Mouse (Mus musculus) ES-CJ7 (cell line): ENCODE measurements around the gene Gm11492.

Experiments used
- DNase-seq: peaks from one replicate; pipeline ENCODE4 v3.0.0; 2011; ENCODE audit warnings: low read depth, low spot score

Gm11492 gene

GRCm38 (mm10) chr11:87566501-87566900 is at the start of gene Gm11492:
Gene Gm11492 (plus strand): TSS chr11:87566653.
- no peak for DNase-seq

- peak; percentile 78 for DNase-seq
Measured at GRCm38 (mm10) chr11:87519260-87519659, 47.2 kb upstream of the Gm11492 start.

- no peak for DNase-seq
Measured at GRCm38 (mm10) chr11:87523466-87523865, 43.0 kb upstream of the Gm11492 start.

GRCm38 (mm10) chr11:87523967-87524366 is 42.5 kb upstream of the Gm11492 start:
- no peak for DNase-seq

- DNase-seq = no peak
Measured at GRCm38 (mm10) chr11:87524780-87525179, 41.7 kb upstream of the Gm11492 start.

GRCm38 (mm10) chr11:87527364-87527763 is 39.1 kb upstream of the Gm11492 start:
- no peak for DNase-seq

GRCm38 (mm10) chr11:87527990-87528389 is 38.5 kb upstream of the Gm11492 start:
- peak; percentile 57 for DNase-seq

GRCm38 (mm10) chr11:87531695-87532094 is 34.8 kb upstream of the Gm11492 start:
- DNase-seq = peak; percentile 57

- DNase-seq = no peak
Measured at GRCm38 (mm10) chr11:87542285-87542684, 24.2 kb upstream of the Gm11492 start.

- no peak for DNase-seq
Measured at GRCm38 (mm10) chr11:87542906-87543305, 23.5 kb upstream of the Gm11492 start.

GRCm38 (mm10) chr11:87553342-87553741 is 13.1 kb upstream of the Gm11492 start:
- DNase-seq = no peak

- DNase-seq = no peak
Measured at GRCm38 (mm10) chr11:87554386-87554785, 12.1 kb upstream of the Gm11492 start.

GRCm38 (mm10) chr11:87555106-87555703 is 11.2 kb upstream of the Gm11492 start:
- DNase-seq = no peak

GRCm38 (mm10) chr11:87561208-87561607 is 5.2 kb upstream of the Gm11492 start:
- DNase-seq = no peak

- no peak for DNase-seq
Measured at GRCm38 (mm10) chr11:87568255-87568953, 2.0 kb downstream of the Gm11492 start, which contains the start of gene Sept4. Gene Sept4 (plus strand): TSS chr11:87568903.

- no peak for DNase-seq
Measured at GRCm38 (mm10) chr11:87570743-87571142, 4.3 kb downstream of the Gm11492 start.

- no peak for DNase-seq
Measured at GRCm38 (mm10) chr11:87571361-87571950, 5.0 kb downstream of the Gm11492 start.

GRCm38 (mm10) chr11:87573751-87574150 is 7.3 kb downstream of the Gm11492 start:
- DNase-seq = no peak

- no peak for DNase-seq
Measured at GRCm38 (mm10) chr11:87574520-87575180, 8.2 kb downstream of the Gm11492 start.

GRCm38 (mm10) chr11:87577601-87578248 is 11.3 kb downstream of the Gm11492 start:
- no peak for DNase-seq

GRCm38 (mm10) chr11:87578249-87578962 is 12.0 kb downstream of the Gm11492 start:
- DNase-seq = no peak
